Mouse (Mus musculus): Measurements from ENCODE around the gene Scyl1. TPM values are rescaled to one million over a fixed set of nuclear protein-coding genes. Genes with fewer than 3 reads are reported as not detected.

Gene Scyl1
- 84.4 TPM for polyA plus RNA-seq (2017; shearing (Covaris generic))

GRCm38 (mm10) chr19:5770925-5771860, at the start of gene Scyl1:
TSS of gene Scyl1 (minus strand) at chr19:5771419.

GRCm38 (mm10) chr19:5740320-5741317, 30.6 kb downstream of the Scyl1 start, which contains the start of gene Ltbp3:
TSS of gene Ltbp3 (plus strand) at chr19:5740904.

GRCm38 (mm10) chr19:5729444-5729815, 41.8 kb downstream of the Scyl1 start, which contains the start of gene Fam89b:
TSS of gene Fam89b (minus strand) at chr19:5729653.

GRCm38 (mm10) chr19:5725767-5726515, 45.3 kb downstream of the Scyl1 start, which contains the start of gene Ehbp1l1:
TSS of gene Ehbp1l1 (minus strand) at chr19:5726317.

Other genes starting within 250 kb of the Scyl1 start
- not detected for gene Ovol1, start 210.8 kb downstream of the Scyl1 start, polyA plus RNA-seq (2017; shearing (Covaris generic))
- 24.0 TPM for gene Ap5b1, start 203.4 kb downstream of the Scyl1 start, polyA plus RNA-seq (2017; shearing (Covaris generic))
- 148 TPM for gene Rnaseh2c, start 169.5 kb downstream of the Scyl1 start, polyA plus RNA-seq (2017; shearing (Covaris generic))
- gene Kat5, start 161.2 kb downstream of the Scyl1 start, polyA plus RNA-seq (2017; shearing (Covaris generic)), result 62.2 TPM
- 178 TPM for gene Rela, start 133.9 kb downstream of the Scyl1 start, polyA plus RNA-seq (2017; shearing (Covaris generic))
- gene Sipa1, start 107.7 kb downstream of the Scyl1 start, polyA plus RNA-seq (2017; shearing (Covaris generic)), result 94.7 TPM
- 28.2 TPM for gene Map3k11, start 82.7 kb downstream of the Scyl1 start, polyA plus RNA-seq (2017; shearing (Covaris generic))
- gene Pcnx3, start 82.5 kb downstream of the Scyl1 start, polyA plus RNA-seq (2017; shearing (Covaris generic)), result 72.0 TPM
- 2.1 TPM for gene Kcnk7, start 67.1 kb downstream of the Scyl1 start, polyA plus RNA-seq (2017; shearing (Covaris generic))
- gene Ehbp1l1, start 45.1 kb downstream of the Scyl1 start, polyA plus RNA-seq (2017; shearing (Covaris generic)), result 81.7 TPM
- gene Fam89b, start 41.8 kb downstream of the Scyl1 start, polyA plus RNA-seq (2017; shearing (Covaris generic)), result 67.5 TPM
- 0.12 TPM for gene Ltbp3, start 30.5 kb downstream of the Scyl1 start, polyA plus RNA-seq (2017; shearing (Covaris generic))
- 341 TPM for gene Frmd8, start 103.9 kb upstream of the Scyl1 start, polyA plus RNA-seq (2017; shearing (Covaris generic))
- gene Slc25a45, start 106.4 kb upstream of the Scyl1 start, polyA plus RNA-seq (2017; shearing (Covaris generic)), result 49.6 TPM
- 0.65 TPM for gene Tigd3, start 122.7 kb upstream of the Scyl1 start, polyA plus RNA-seq (2017; shearing (Covaris generic))
- gene Dpf2, start 141.6 kb upstream of the Scyl1 start, polyA plus RNA-seq (2017; shearing (Covaris generic)), result 210 TPM
- gene Cdc42ep2, start 153.4 kb upstream of the Scyl1 start, polyA plus RNA-seq (2017; shearing (Covaris generic)), result 0.34 TPM
- 56.4 TPM for gene Pola2, start 192.8 kb upstream of the Scyl1 start, polyA plus RNA-seq (2017; shearing (Covaris generic))
- not detected for gene Slc22a20, start 214.7 kb upstream of the Scyl1 start, polyA plus RNA-seq (2017; shearing (Covaris generic))
- 71.0 TPM for gene Capn1, start 244.5 kb upstream of the Scyl1 start, polyA plus RNA-seq (2017; shearing (Covaris generic))

Data from inflammation-experienced regulatory T-cells, adult 16 weeks (primary cell).